Mouse (Mus musculus): ENCODE results near the gene Ahsa2. TPM values are rescaled to one million over a fixed set of nuclear protein-coding genes. Genes with fewer than 3 reads are reported as not detected.
"Not testable (repeated sequence)": the region's sequence is repeated elsewhere in the genome, so short reads cannot be mapped to it uniquely, and the experiment has no call there.

Gene Ahsa2
- 85.7 and 93.8 TPM in 2 replicates for polyA plus RNA-seq (2015; fragmentation: Nextera tagmentation; extraction: Ambion mirVana)

GRCm38 (mm10) chr11:23497718-23498509 is at the start of gene Ahsa2:
Gene Ahsa2 (minus strand): TSS chr11:23498030.
- Histone ChIP-seq H3K27ac (replicated peaks) (peak within 1 kb of the TSS; percentile 97), H3K4me3 (replicated peaks) (peak within 1 kb of the TSS; percentile 95), H3K4me1 (peaks cover 30% of the 10 kb centered on the region), H3K9me3 (replicated peaks) (no peaks in the 10 kb centered on the region), H3K36me3 (peaks cover 16% of the 10 kb centered on the region), H3K4me2 (peak within 1 kb of the TSS; percentile 92), H3K27me3 (replicated peaks) (no peaks in the 10 kb centered on the region), H3K9ac (replicated peaks) (peak within 1 kb of the TSS; percentile 96)
- WGBS = 1% methylated on average over 60 of the region's 66 CpGs
- ATAC-seq (ENCODE audit: low FRiP score) = peak; percentile 95

GRCm38 (mm10) chr11:23537446-23537845 is 39.6 kb upstream of the Ahsa2 start:
- H3K27ac ChIP-seq (replicated peaks) = no peak overlapping the region
- no peaks in the 10 kb centered on the region for H3K4me1 ChIP-seq
- no peak for ATAC-seq (ENCODE audit: low FRiP score)
- H3K4me2 ChIP-seq = no peak overlapping the region
- no peak overlapping the region for H3K4me3 ChIP-seq (replicated peaks)
- no peak overlapping the region for H3K9ac ChIP-seq (replicated peaks)
- no peaks in the 10 kb centered on the region for H3K9me3 ChIP-seq (replicated peaks)
- WGBS = 98% methylated on average over 2 of the region's 2 CpGs
- H3K27me3 ChIP-seq (replicated peaks) = no peaks in the 10 kb centered on the region
- H3K36me3 ChIP-seq = no peaks in the 10 kb centered on the region

DNA sequence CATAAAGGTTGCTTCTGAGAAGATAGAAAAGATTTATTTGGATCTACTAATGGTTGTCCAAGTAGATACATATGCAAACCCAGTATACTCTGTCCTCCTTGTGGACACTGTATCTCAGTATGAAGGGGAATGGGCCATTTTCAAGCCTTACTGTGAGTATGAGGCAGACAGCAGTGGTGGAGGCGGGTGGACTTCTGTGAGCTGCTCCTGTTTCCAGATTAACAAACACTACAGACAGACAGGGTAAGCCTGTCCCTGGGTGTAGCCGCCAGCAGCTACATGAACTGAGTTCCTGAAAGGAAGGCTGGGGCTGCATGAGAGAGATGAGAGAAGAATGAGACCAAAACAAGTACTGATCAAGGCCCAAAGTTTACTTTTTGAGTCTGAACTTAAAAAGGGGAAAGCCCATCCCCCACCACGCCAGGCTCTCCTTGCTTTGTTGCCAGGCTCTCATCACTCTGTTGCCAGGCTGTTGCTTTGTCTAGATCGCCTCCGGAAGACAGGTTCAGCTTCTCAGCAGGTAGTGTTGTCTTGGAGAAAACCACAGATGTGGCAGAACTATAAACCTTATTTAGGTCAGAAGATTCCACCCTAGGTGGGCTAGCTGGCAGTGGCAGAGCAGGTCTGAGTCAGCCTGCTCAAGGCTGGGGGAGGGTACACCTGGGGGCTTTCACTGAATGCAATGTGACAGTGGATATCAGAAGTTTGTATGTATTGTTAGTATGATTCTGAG is 22.8 kb upstream of the Ahsa2 start, which contains the start of gene 1700093K21Rik:
TSS of gene 1700093K21Rik (minus strand) at position 683 of the 733 bp plus-strand sequence.
- H3K36me3 ChIP-seq = no peaks in the 10 kb centered on the region
- H3K27ac ChIP-seq (replicated peaks) = no peak within 1 kb of the TSS
- WGBS = 38% methylated on average over 5 of the region's 5 CpGs
- no peaks in the 10 kb centered on the region for H3K27me3 ChIP-seq (replicated peaks)
- no peak within 1 kb of the TSS for H3K4me3 ChIP-seq (replicated peaks)
- H3K4me1 ChIP-seq = no peaks in the 10 kb centered on the region
- H3K4me2 ChIP-seq = no peak within 1 kb of the TSS
- H3K9me3 ChIP-seq (replicated peaks) = no peaks in the 10 kb centered on the region
- no peak for ATAC-seq (ENCODE audit: low FRiP score)
- H3K9ac ChIP-seq (replicated peaks) = no peak within 1 kb of the TSS

- Histone ChIP-seq H3K4me2 (no peak overlapping the region), H3K4me1 (no peaks in the 10 kb centered on the region), H3K27me3 (replicated peaks) (no peaks in the 10 kb centered on the region), H3K36me3 (no peaks in the 10 kb centered on the region), H3K27ac (replicated peaks) (no peak overlapping the region), H3K9ac (replicated peaks) (no peak overlapping the region), H3K9me3 (replicated peaks) (no peaks in the 10 kb centered on the region), H3K4me3 (replicated peaks) (no peak overlapping the region)
- WGBS = 81% methylated on average over 3 of the region's 3 CpGs
- no peak for ATAC-seq (ENCODE audit: low FRiP score)
These were observed 21.2 kb upstream of the Ahsa2 start for GRCm38 (mm10) chr11:23518981-23519380.

DNA sequence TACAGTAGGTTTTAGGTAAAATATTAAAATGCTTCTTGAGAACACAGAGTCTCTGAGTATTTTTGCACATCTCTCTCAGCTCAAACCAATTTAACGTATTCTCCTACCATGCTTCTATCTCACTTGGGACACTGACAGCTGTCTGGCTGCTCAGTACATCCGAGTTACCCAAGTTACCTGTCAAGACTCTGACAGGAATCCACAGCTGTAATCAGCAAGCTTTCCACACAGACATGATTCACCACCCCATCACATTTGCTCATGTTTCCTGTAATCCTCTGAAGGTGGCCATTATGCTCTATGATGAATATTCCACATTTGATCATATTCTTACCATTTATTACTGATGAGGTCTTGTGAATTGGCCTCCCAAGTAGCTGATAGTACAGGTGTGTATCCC is 17.5 kb upstream of the Ahsa2 start:
- Histone ChIP-seq H3K4me3 (replicated peaks) (no peak overlapping the region), H3K4me1 (no peaks in the 10 kb centered on the region), H3K27me3 (replicated peaks) (no peaks in the 10 kb centered on the region), H3K9ac (replicated peaks) (no peak overlapping the region), H3K27ac (replicated peaks) (no peak overlapping the region), H3K36me3 (no peaks in the 10 kb centered on the region), H3K4me2 (no peak overlapping the region), H3K9me3 (replicated peaks) (no peaks in the 10 kb centered on the region)
- WGBS = 88% methylated on average over 2 of the region's 2 CpGs
- no peak for ATAC-seq (ENCODE audit: low FRiP score)

DNA sequence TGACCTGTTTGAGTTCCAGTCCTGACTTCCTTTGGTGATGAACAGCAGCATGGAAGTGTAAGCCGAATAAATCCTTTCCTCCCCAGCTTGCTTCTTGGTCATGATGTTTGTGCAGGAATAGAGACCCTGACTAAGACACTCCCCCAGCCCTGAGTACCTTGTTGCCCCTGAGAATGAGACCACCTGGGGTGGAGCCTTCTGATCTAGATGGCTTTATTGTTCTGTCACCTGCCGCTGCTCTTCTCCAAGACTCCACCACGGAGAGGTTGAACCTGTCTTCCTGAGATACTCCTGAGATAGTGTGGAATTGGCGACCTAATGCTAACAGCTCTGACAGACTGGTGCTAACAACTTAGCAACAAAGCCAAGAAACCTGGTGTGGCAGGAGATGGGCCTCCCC is 17.0 kb upstream of the Ahsa2 start:
- H3K27ac ChIP-seq (replicated peaks); H3K27me3 ChIP-seq (replicated peaks); H3K4me1 ChIP-seq; H3K36me3 ChIP-seq; H3K4me2 ChIP-seq; ATAC-seq (ENCODE audit: low FRiP score); H3K4me3 ChIP-seq (replicated peaks); H3K9me3 ChIP-seq (replicated peaks); H3K9ac ChIP-seq (replicated peaks): not testable (repeated sequence)
- 43% methylated on average over 4 of the region's 4 CpGs for WGBS

GRCm38 (mm10) chr11:23504801-23505200 is 7.0 kb upstream of the Ahsa2 start:
- H3K9ac ChIP-seq (replicated peaks); H3K9me3 ChIP-seq (replicated peaks); ATAC-seq (ENCODE audit: low FRiP score); H3K4me2 ChIP-seq; H3K27me3 ChIP-seq (replicated peaks); H3K27ac ChIP-seq (replicated peaks); H3K4me1 ChIP-seq; H3K36me3 ChIP-seq; H3K4me3 ChIP-seq (replicated peaks): not testable (repeated sequence)
- WGBS = 90% methylated on average over 5 of the region's 5 CpGs

DNA sequence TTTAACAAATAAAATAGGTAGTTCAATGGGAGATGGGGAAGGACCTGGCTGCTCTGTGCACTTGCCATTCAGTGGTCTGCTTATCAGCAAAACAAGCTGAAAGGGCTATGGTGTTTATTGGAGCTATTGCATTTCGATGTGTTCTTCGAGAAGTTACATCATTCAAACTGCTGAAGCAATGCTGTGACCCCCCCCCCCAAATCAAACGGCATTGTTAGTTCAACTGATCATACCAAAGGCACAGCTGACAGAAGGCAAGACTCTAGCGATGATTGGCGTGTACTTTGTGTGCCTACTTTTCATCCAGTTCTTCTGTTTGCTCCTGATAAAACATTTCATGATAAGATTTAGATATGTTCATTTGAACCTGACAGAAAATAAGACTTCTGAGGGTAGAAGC is 779 bp upstream of the Ahsa2 start:
- 46% methylated on average over 5 of the region's 5 CpGs for WGBS
- no peak for ATAC-seq (ENCODE audit: low FRiP score)
- Histone ChIP-seq H3K9ac (replicated peaks) (peak overlapping the region; percentile 56), H3K4me2 (peak overlapping the region; percentile 92), H3K27me3 (replicated peaks) (no peaks in the 10 kb centered on the region), H3K27ac (replicated peaks) (peak overlapping the region; percentile 97), H3K9me3 (replicated peaks) (no peaks in the 10 kb centered on the region), H3K36me3 (peaks cover 9% of the 10 kb centered on the region), H3K4me3 (replicated peaks) (peak overlapping the region; percentile 95), H3K4me1 (peaks cover 30% of the 10 kb centered on the region)

GRCm38 (mm10) chr11:23497335-23497717 is 504 bp downstream of the Ahsa2 start:
- peak; percentile 91 for ATAC-seq (ENCODE audit: low FRiP score)
- no peaks in the 10 kb centered on the region for H3K9me3 ChIP-seq (replicated peaks)
- H3K4me3 ChIP-seq (replicated peaks) = peak overlapping the region; percentile 95
- H3K27me3 ChIP-seq (replicated peaks) = no peaks in the 10 kb centered on the region
- H3K27ac ChIP-seq (replicated peaks) = peak overlapping the region; percentile 97
- H3K4me2 ChIP-seq = peak overlapping the region; percentile 92
- peak overlapping the region; percentile 96 for H3K9ac ChIP-seq (replicated peaks)
- under 1% methylated on average over 22 of the region's 22 CpGs for WGBS
- peaks cover 22% of the 10 kb centered on the region for H3K36me3 ChIP-seq
- peaks cover 30% of the 10 kb centered on the region for H3K4me1 ChIP-seq

- WGBS = 40% methylated on average over 6 of the region's 6 CpGs
- peaks cover 28% of the 10 kb centered on the region for H3K36me3 ChIP-seq
- peak overlapping the region; percentile 95 for H3K4me3 ChIP-seq (replicated peaks)
- H3K9ac ChIP-seq (replicated peaks) = peak overlapping the region; percentile 96
- H3K4me2 ChIP-seq = peak overlapping the region; percentile 92
- peak overlapping the region; percentile 97 for H3K27ac ChIP-seq (replicated peaks)
- H3K27me3 ChIP-seq (replicated peaks) = no peaks in the 10 kb centered on the region
- H3K4me1 ChIP-seq = peaks cover 30% of the 10 kb centered on the region
- H3K9me3 ChIP-seq (replicated peaks) = no peaks in the 10 kb centered on the region
- ATAC-seq (ENCODE audit: low FRiP score) = no peak
These were observed 1.2 kb downstream of the Ahsa2 start for GRCm38 (mm10) chr11:23496661-23497060.

GRCm38 (mm10) chr11:23495231-23495630 is 2.6 kb downstream of the Ahsa2 start:
- Histone ChIP-seq H3K27me3 (replicated peaks) (no peaks in the 10 kb centered on the region), H3K4me3 (replicated peaks) (no peak overlapping the region), H3K9ac (replicated peaks) (no peak overlapping the region), H3K36me3 (peaks cover 42% of the 10 kb centered on the region), H3K4me2 (peak overlapping the region; percentile 92), H3K27ac (replicated peaks) (no peak overlapping the region), H3K9me3 (replicated peaks) (no peaks in the 10 kb centered on the region), H3K4me1 (peaks cover 30% of the 10 kb centered on the region)
- 86% methylated on average over 6 of the region's 6 CpGs for WGBS
- no peak for ATAC-seq (ENCODE audit: low FRiP score)

All from neural tube, embryonic 15.5 days (tissue).